Mouse (Mus musculus) lung, postnatal 0 days (tissue): ENCODE results near the gene Olfr148. TPM values are rescaled to one million over a fixed set of nuclear protein-coding genes. Genes with fewer than 3 reads are reported as not detected.
A peak's percentile ranks its signal among the peaks of the same experiment; 100 is the strongest.

ENCODE experiments used
- ATAC-seq: fragments of 200-750 bp; cut with Nextera tagmentation; 2 replicates; pipeline ENCODE4 v1.8.0; 2017; ENCODE audit warnings: moderate library complexity
- DNase-seq: peaks from one replicate; pipeline ENCODE4 v3.0.0-alpha.2; 2016; ENCODE audit warnings: low spot score
- H3K27ac ChIP-seq: fragments of 300-500 bp; sonication (generic); 2 replicates; pipeline ENCODE4 v1.5.1; 2014; ENCODE audit warnings: antibody characterized with exemption, mild to moderate bottlenecking, low read length, mixed read lengths
- H3K27me3 ChIP-seq: fragments of 300-500 bp; sonication (generic); replicated peaks from 2 replicates; pipeline ENCODE4 v1.6.1; 2014; ENCODE audit warnings: low read length, mixed read lengths; ENCODE audit not compliant: insufficient read depth
- H3K36me3 ChIP-seq: fragments of 300-500 bp; sonication (generic); 2 replicates; pipeline ENCODE4 v1.6.1; 2014; ENCODE audit warnings: low read length, mixed read lengths; ENCODE audit not compliant: insufficient read depth
- H3K4me1 ChIP-seq: fragments of 300-500 bp; sonication (generic); 2 replicates; pipeline ENCODE4 v1.6.1; 2014; ENCODE audit warnings: antibody characterized with exemption, low read depth, low read length, mixed read lengths; ENCODE audit not compliant: insufficient read depth
- H3K4me2 ChIP-seq: fragments of 300-500 bp; sonication (generic); replicated peaks from 2 replicates; pipeline ENCODE4 v1.6.1; 2014; ENCODE audit warnings: low read depth, mild to moderate bottlenecking, low read length, moderate library complexity, mixed read lengths
- H3K4me3 ChIP-seq: fragments of 300-500 bp; sonication (generic); 2 replicates; pipeline ENCODE4 v1.5.1; 2014; ENCODE audit warnings: low read depth, low read length
- H3K9ac ChIP-seq: fragments of 300-500 bp; sonication (generic); replicated peaks from 2 replicates; pipeline ENCODE4 v1.6.1; 2014; ENCODE audit warnings: low read depth, mild to moderate bottlenecking
- H3K9me3 ChIP-seq: fragments of 300-500 bp; sonication (generic); 2 replicates; pipeline ENCODE4 v1.6.1; 2016; ENCODE audit warnings: low read length, mixed read lengths
- CTCF ChIP-seq: IDR thresholded peaks from 2 replicates; pipeline ENCODE4 v1.5.1; 2016; ENCODE audit warnings: antibody characterized with exemption, mild to moderate bottlenecking
- EP300 ChIP-seq: IDR thresholded peaks from 2 replicates; pipeline ENCODE4 v1.6.1; 2016; ENCODE audit warnings: antibody characterized with exemption, mild to moderate bottlenecking, control low read depth
- WGBS: fragments of 180-500 bp; shearing (Covaris S2); extraction: QIAGEN DNeasy Blood & Tissue Kit; methylation state at CpG from one replicate; pipeline ENCODE4 v1.1.7; 2014; 5-methylcytosine and 5-hydroxymethylcytosine counted together
- polyA plus RNA-seq: library from polyadenylated mRNA; unstranded; fragments of >200 nt; fragmentation: Nextera tagmentation; extraction: Ambion mirVana; gene quantifications from 2 replicates; pipeline ENCODE4 v1.2.1, GENCODE M21; 2015

The Olfr148 gene
- polyA plus RNA-seq, 1 experiment from 2014 or later, result not detected

- Histone ChIP-seq H3K27ac (no peak overlapping the region), H3K9me3 (no peaks in the 10 kb centered on the region), H3K36me3 (no peaks in the 10 kb centered on the region), H3K27me3 (no peaks in the 10 kb centered on the region), H3K4me2 (no peak overlapping the region), H3K4me1 (0 out of 2 replicates have a peak, but pooled peaks cover 5% of the 10 kb centered on the region), H3K9ac (no peak overlapping the region), H3K4me3 (no peak overlapping the region)
- no peak for ATAC-seq
- TF ChIP-seq CTCF, result no peak
- no peak for TF ChIP-seq EP300
- no peak for DNase-seq
These were observed 2.0 kb upstream of the Olfr148 start for GRCm38 (mm10) chr9:39608497-39608896.

- Histone ChIP-seq H3K36me3 (no peaks in the 10 kb centered on the region), H3K27me3 (no peaks in the 10 kb centered on the region), H3K9ac (no peak overlapping the region), H3K27ac (no peak overlapping the region), H3K4me1 (no peaks in the 10 kb centered on the region), H3K4me2 (no peak overlapping the region), H3K4me3 (no peak overlapping the region), H3K9me3 (no peaks in the 10 kb centered on the region)
- ATAC-seq, result no peak
- TF ChIP-seq CTCF (peak; percentile 45), EP300 (no peak)
- no peak for DNase-seq
- WGBS, result 56% methylated on average over 1 of the region's 1 CpGs
These were observed 1.5 kb downstream of the Olfr148 start for GRCm38 (mm10) chr9:39611953-39612352.

- no peaks in the 10 kb centered on the region for H3K27me3 ChIP-seq
- no peak within 1 kb of the TSS for H3K9ac ChIP-seq
- TF ChIP-seq EP300, result no peak
- TF ChIP-seq CTCF, result no peak
- DNase-seq (no peak), ATAC-seq (no peak)
- no peak within 1 kb of the TSS for H3K4me2 ChIP-seq
- no peak within 1 kb of the TSS for H3K27ac ChIP-seq
- 72% methylated on average over 1 of the region's 1 CpGs for WGBS
- no peaks in the 10 kb centered on the region for H3K4me1 ChIP-seq
- no peaks in the 10 kb centered on the region for H3K36me3 ChIP-seq
- no peaks in the 10 kb centered on the region for H3K9me3 ChIP-seq
- no peak within 1 kb of the TSS for H3K4me3 ChIP-seq
These were observed 10.6 kb downstream of the Olfr148 start, which contains the start of gene Olfr960 for GRCm38 (mm10) chr9:39621073-39621472. Gene Olfr960, plus strand, starts transcription at chr9:39621373.

- Histone ChIP-seq H3K4me2 (no peak overlapping the region), H3K4me1 (no peaks in the 10 kb centered on the region), H3K27ac (no peak overlapping the region), H3K4me3 (no peak overlapping the region), H3K9ac (no peak overlapping the region), H3K27me3 (no peaks in the 10 kb centered on the region), H3K36me3 (no peaks in the 10 kb centered on the region), H3K9me3 (no peaks in the 10 kb centered on the region)
- TF ChIP-seq EP300, result no peak
- TF ChIP-seq CTCF, result no peak
- no peak for ATAC-seq
- WGBS, result 87% methylated on average over 3 of the region's 3 CpGs
- DNase-seq, result no peak
These were observed 13.3 kb downstream of the Olfr148 start for GRCm38 (mm10) chr9:39623783-39624182.

GRCm38 (mm10) chr9:39624711-39625110 is 14.3 kb downstream of the Olfr148 start:
- H3K4me3 ChIP-seq, result no peak overlapping the region
- H3K9me3 ChIP-seq, result no peaks in the 10 kb centered on the region
- no peaks in the 10 kb centered on the region for H3K36me3 ChIP-seq
- H3K27ac ChIP-seq, result no peak overlapping the region
- ATAC-seq (no peak), DNase-seq (no peak)
- H3K4me1 ChIP-seq, result no peaks in the 10 kb centered on the region
- H3K27me3 ChIP-seq, result no peaks in the 10 kb centered on the region
- 64% methylated on average over 2 of the region's 2 CpGs for WGBS
- H3K9ac ChIP-seq, result no peak overlapping the region
- no peak overlapping the region for H3K4me2 ChIP-seq
- no peak for TF ChIP-seq CTCF
- TF ChIP-seq EP300, result no peak

- no peak overlapping the region for H3K27ac ChIP-seq
- H3K4me1 ChIP-seq, result no peaks in the 10 kb centered on the region
- H3K4me2 ChIP-seq, result no peak overlapping the region
- ATAC-seq, result no peak
- 56% methylated on average over 2 of the region's 2 CpGs for WGBS
- no peak for DNase-seq
- H3K36me3 ChIP-seq, result no peaks in the 10 kb centered on the region
- H3K27me3 ChIP-seq, result no peaks in the 10 kb centered on the region
- H3K9me3 ChIP-seq, result no peaks in the 10 kb centered on the region
- no peak for TF ChIP-seq EP300
- no peak for TF ChIP-seq CTCF
- no peak overlapping the region for H3K9ac ChIP-seq
- no peak overlapping the region for H3K4me3 ChIP-seq
These were observed 18.6 kb downstream of the Olfr148 start for GRCm38 (mm10) chr9:39629069-39629468.

GRCm38 (mm10) chr9:39633913-39634594 is 23.6 kb downstream of the Olfr148 start:
- 22% methylated on average over 4 of the region's 4 CpGs for whole genome bisulfite sequencing
- no peak for ATAC-seq

More at GRCm38 (mm10) chr9:39633913-39634594, 23.6 kb downstream of the Olfr148 start:
- Histone ChIP-seq H3K4me3 (no peak overlapping the region), H3K9me3 (no peaks in the 10 kb centered on the region), H3K4me2 (no peak overlapping the region), H3K27ac (no peak overlapping the region), H3K9ac (no peak overlapping the region), H3K4me1 (no peaks in the 10 kb centered on the region), H3K27me3 (no peaks in the 10 kb centered on the region), H3K36me3 (no peaks in the 10 kb centered on the region)
- TF ChIP-seq CTCF, result no peak
- TF ChIP-seq EP300, result no peak
- no peak for DNase-seq
